Mouse (Mus musculus): ENCODE results near the gene Hes1.
"Not testable (repeated sequence)": the region's sequence is repeated elsewhere in the genome, so short reads cannot be mapped to it uniquely, and the experiment has no call there.

The Hes1 gene

DNA sequence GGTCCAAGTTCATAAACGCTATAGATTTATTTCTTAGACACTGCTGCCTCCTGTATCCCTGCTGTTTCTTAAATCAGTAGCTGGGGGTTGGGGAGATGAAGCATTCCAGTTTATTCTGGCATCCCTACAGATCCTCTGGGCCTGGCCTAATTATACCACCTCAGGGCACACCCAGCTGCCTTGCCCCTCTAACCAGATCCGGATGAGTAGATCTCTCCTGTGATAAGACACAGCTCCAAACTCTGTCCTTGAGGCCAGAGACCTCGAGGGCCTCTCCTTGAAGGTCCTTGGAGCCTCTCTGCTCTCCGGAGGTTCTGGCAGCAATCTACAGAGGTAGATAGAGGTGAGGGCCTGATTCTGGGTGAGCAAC is 5.4 kb downstream of the Hes1 start:
- intact Hi-C loops (cut with DNase I) = loop anchor here (5.0 to 10.0 kb wide), 2 partner anchors 168 to 255 kb away; no protein-coding TSS in a partner anchor

DNA sequence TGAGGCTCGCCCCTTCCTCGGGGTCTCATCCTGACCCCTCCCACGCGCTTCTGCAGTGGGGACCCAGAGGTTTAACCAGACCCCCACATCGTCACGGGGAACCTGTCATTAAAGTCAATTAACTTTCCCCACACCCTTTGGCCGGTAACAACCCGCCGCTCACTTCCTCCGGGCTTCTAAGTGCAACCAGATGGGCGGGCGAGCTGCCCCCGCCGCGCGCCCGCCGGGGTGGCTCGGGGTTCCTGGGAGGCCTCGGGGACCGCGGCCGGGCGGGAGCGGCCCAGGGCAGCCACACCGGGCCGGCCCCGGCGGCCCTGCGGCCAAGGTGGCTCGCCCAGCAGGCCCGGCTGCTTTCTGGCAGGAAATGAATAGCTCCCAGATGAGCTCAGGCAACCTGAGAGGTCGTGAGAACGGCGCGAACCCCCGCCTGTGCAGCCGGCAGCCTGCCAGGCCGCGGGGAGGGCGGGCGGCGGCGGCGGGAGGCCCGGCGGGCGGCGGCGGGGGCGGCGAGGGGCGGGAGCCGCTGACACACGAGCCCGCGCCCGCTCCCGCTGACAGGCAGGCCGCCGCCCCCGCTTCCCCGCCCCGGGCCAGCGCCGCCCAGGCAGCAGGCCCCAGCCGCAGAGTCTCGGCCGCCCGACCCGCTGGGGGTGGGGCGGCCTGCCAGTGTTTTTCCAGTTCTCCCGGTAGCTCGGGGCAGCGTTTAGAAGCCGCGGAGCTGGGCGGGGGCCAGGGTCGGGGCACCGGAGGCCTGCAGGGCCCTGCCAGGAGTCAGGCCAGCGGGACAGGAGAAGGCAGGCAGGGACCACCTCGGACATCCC is 6.0 kb downstream of the Hes1 start:
- intact Hi-C loops (cut with DNase I) = loop anchor here (5.0 to 10.0 kb wide), 2 partner anchors 167 to 255 kb away; no protein-coding TSS in a partner anchor

DNA sequence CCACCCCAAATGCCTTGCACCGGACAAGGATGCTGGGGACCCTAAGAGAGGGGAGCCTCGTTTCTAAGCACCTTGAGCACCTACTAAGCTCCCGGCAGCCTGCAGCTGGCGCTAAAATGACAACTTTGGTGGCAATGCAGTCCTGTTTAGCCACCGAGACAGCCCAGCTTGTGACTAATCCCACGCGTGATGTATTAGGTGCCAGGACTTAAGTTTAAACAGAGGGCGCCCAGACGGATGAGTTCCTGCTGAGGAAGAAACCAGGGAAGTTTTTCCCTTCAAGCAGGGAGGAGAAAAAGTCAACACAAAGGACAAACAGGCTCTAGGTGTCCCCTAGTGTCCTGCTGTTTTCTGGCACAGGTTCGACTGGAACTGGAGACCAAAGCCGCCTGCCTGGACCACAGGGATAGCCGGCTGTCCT is 6.6 kb downstream of the Hes1 start:
- intact Hi-C loops (cut with DNase I) = no loop called here

DNA sequence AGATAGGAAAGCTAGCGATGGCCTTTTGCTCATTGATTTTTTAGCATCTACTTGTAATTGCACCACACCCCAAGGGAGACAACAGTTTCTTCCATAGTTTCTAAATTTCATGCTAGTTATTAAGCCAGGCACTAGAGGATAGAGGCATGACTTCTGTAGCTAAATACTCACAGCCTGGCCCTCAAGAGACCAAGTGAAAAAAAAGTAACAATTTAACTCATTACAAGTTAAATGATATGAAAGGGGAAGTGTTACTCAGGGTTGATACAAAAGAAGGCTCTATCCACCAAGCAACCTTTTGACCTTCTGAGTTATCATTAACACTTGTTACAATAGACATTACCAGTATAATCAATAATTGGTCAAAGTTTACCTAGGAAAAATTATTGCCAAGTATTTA is 9.1 kb downstream of the Hes1 start:
- intact Hi-C loops (cut with DNase I) = no loop called here

DNA sequence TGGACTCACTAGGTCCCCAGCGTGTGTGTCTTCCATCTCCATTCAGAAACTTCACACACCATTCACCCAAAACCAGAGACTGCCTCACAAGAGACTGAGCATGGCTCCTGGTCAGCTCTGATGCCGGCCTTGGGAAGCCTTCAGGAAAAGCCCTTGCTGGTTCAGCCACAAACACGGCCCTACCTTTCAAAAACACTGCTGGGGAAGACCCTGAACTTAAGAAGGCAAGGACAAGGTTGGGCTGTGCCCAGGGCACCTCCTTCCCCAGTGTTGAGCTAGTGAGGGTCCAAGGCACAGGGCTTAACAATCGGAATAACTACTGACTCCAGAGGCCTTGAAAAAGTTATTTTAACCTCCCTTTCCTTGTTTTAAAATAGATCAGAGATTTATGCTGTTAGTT is 17.3 kb downstream of the Hes1 start:
- intact Hi-C loops (cut with DNase I) = no loop called here

DNA sequence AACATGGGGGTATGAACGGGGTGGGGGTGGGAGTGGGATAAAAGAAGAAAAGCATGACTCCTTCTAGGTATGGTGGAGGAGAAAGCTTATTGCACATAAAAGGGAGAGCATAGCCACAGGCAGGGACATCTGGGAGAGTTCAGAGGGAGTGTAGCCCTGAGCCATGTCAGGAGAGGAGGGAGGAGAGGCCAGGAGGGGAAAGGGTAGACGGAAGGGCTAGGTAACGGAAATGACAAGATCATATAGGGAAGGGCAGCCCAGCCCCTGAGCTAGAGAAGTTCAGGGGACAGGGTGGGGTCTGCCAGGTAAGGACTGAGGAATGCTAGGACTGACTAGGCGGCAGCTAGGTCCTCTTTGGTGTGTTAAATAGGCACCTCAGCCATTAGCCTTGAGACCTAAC is 17.8 kb downstream of the Hes1 start:
- intact Hi-C loops (cut with DNase I) = no loop called here

DNA sequence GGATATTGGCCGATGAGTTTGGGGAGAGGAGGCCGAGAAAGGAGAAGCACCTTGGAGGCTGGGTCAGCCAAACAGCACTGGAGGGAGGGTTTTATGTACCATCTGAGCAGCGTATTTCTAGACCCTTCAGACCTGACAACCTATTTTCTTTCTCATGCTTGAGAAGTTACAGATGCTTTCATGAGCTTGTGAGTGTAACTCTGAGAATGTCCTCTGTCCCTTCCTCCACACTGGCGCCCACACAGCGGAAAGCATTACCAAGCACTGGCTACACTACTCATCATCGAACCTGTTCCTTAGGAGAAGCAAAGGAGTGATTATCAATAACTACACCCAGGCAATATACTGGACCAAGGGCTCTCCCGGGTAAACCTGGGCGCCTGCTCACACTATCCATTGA is 18.8 kb downstream of the Hes1 start:
- intact Hi-C loops (cut with DNase I) = no loop called here

DNA sequence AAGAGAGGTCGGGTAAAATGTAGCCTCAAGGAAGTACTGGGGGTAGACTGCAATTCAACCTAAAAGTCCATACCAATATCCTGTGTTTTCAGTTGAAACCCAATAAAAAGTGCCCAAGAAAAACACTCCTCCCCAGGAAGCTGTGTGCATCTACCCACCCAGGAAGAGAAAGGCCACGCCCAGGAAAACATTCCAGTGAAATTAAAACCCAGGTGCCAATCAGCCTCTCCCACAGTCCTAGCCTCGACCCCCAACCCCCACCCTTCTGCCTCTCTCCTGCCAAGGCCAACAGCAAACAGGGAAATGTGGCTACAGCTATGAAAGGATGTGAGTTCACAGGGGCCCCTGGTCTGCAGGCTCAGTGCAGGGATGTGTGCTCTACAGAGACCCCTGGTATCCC is 19.4 kb downstream of the Hes1 start:
- intact Hi-C loops (cut with DNase I) = no loop called here

DNA sequence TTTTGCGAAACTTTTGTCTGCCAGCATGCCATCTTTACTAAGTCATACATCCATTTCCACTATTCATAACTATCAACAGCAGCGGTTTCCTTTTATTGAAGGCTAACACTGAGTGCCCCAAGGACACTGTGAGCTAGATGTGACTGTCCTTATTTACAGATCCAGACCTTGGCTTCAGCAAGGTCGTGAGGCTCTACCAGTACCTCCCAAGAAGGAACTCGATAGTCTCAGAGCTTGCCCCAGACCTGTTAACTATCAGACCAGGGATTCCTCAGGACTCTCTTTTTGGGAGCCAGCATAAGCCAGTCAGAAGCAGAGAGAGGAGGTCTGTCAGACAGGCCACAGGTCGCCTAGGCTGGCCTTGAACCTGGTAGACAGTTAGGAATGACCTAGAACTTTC is 24.5 kb downstream of the Hes1 start:
- intact Hi-C loops (cut with DNase I) = no loop called here

- intact Hi-C loops (cut with DNase I) = no loop called here
Observed at GRCm38 (mm10) chr16:30090200-30090865, 26.1 kb downstream of the Hes1 start.

- intact Hi-C loops (cut with DNase I) = no loop called here
Observed at GRCm38 (mm10) chr16:30096050-30096449, 31.9 kb downstream of the Hes1 start.

DNA sequence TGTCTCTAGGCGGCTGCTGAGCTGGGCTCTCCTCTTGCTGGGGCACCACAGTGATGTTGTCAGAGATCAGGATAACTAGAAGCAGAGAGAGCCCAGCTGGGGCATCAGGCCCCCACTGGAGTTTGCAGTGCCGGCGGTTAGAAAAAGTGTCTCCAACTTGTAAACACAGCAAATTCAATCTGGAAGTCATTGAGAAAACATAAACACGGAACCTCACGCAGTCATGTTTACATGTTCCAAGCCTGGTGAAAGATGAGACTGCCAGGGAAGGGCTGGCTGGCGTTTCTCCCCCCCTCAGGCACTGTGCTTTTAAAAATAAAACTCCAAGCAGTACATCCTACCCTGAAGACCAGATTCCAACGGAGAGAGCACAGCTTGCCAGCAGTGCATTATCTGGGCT is 32.3 kb downstream of the Hes1 start:
- intact Hi-C loops (cut with DNase I) = no loop called here

GRCm38 (mm10) chr16:30099124-30099523 is 34.9 kb downstream of the Hes1 start:
- intact Hi-C loops (cut with DNase I) = no loop called here

- intact Hi-C loops (cut with DNase I) = no loop called here
Observed at GRCm38 (mm10) chr16:30102149-30102915, 38.1 kb downstream of the Hes1 start.

DNA sequence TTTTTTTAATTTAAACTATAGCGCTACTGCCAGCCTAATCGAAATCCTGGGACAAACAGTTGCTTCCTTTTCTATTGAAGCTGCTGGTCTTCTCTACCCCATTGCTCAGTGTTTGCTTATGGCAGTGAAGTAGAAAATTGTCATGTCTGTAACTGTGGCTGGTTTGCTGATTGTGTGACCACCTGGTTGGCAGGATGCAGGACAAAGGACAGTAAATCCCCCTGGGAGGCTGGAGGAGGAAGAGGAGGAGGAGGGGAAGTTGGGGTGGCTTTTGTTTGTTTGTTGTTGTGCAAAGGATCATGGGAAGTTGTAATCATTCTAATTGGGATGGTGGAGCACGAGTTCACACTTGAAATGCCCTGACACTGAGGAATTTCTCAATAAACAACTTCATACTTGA is 38.8 kb downstream of the Hes1 start:
- intact Hi-C loops (cut with DNase I) = no loop called here

- intact Hi-C loops (cut with DNase I) = no loop called here
Observed at GRCm38 (mm10) chr16:30103495-30103894, 39.3 kb downstream of the Hes1 start.

GRCm38 (mm10) chr16:30104363-30104762 is 40.2 kb downstream of the Hes1 start:
- intact Hi-C loops (cut with DNase I) = no loop called here

DNA sequence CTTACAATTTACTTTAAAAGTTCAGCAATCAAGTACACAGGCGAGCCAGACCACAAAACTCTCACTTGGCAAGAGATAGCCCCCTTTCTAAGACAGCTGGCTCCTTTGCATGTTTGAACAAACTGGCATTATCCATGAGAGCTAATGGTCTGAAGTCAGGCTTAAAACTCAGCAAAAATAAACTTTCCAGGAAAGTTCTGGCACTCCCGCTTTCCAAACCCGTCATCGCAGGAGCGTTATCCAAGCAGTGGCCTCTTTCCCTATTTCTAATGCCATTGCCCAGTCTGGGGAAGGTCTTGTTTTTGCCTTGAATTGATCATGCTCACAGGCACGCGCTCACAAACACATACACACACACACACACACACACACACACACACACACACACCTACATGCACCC is 41.3 kb downstream of the Hes1 start:
- intact Hi-C loops (cut with DNase I) = no loop called here

GRCm38 (mm10) chr16:30108167-30108566 is 44.0 kb downstream of the Hes1 start:
- intact Hi-C loops (cut with DNase I) = not testable (repeated sequence)

DNA sequence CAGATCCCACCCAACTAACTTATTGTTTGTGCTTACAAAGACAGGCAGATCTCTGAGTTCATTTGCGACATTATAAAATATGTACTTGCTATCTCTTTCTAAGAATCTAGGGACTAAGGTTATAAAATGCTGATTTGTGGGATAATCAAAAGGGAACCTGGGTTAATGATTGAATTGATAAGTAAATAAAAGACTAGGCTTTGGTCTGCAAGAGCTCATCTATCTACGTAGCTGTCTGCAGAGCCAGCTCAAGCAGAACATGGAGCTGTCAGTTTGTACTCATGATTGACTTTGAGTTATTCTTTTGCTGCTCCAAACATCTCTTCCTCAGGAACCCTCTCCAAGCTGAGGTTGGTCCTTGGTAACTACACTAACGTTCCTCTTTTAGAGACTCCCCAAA is 46.3 kb downstream of the Hes1 start:
- intact Hi-C loops (cut with DNase I) = no loop called here

DNA sequence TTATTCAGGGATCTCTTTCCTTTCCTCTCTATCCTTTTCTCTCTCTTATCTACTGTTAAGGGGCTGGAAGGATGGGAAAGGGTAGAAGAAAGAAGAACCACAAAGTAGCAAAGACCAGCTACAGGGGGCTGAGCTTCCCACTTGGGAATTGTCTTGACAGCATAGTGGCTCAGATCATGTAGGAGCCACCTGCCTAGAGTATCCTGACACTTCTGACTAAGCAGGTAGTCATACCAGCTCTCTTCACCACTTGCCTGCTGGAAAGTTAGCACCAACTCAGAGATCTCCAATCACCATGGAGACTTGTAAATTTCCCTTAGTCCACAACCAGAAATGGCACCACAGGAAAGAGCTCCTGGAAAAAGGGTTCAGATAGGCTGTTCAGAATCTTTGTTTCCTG is 46.9 kb downstream of the Hes1 start:
- intact Hi-C loops (cut with DNase I) = no loop called here

DNA sequence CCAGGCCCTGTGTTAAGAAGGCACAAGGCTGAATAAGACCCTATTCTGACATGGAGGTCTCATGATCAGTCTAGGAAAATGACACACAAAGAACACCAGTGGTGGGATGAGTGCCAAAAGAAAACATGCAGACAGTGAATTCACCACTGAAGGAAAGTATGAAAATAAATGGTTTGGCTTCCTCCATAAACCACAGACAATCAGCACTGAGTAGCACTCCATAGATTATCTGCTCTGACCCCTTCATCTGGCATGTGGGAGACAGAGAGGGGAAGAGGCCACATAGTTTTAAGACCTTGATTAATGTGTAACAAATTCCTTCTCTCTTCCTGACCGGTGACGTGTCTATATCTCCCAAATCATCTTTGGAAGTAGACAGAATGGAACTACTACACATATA is 47.4 kb downstream of the Hes1 start:
- intact Hi-C loops (cut with DNase I) = no loop called here
